Mouse (Mus musculus) left cerebral cortex, postnatal 4 days (tissue): Measurements from ENCODE around the gene Bpifb2. TPM values are rescaled to one million over a fixed set of nuclear protein-coding genes. Genes with fewer than 3 reads are reported as not detected.

Source experiments
- DNase-seq: peaks from one replicate; pipeline ENCODE4 v3.0.0-alpha.2; 2022
- intact Hi-C: fragments of 180-260 bp; cut with DNase I; formaldehyde crosslinking; loops from one replicate; pipeline ENCODE4 v1.15.1; 2025
- total RNA-seq, 2 experiments: library from RNA; stranded (reverse); gene quantifications; 2 replicates each; pipeline ENCODE4 v1.2.3; 2021

Gene Bpifb2
- total RNA-seq, 2 experiments from 2014 or later: not detected

DNA sequence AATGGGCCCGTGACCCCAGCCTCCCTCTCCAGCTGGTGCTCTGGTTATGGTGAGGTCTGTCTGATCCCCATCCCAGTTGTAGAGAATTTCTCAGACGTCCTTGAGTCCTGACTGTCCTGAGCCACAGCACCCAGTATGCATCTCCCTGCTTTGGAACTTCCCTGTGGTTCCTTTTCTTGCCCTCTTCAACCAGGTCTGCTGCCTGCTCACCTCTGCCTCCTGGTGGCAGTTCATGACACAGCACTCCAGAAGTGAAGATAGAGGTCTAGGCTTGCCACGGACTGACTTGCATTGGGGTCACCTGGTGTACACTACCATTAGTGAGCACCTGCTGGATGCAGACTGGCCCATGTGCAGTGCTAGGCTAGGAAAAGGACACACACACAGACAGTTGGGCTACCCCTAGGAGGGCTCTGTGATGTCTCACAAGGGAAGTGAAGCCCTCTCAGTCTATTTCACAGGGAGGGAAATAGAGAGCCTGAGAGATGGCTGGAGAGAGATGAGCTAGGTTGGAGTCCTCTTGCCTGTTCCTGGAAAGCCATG lies 55.1 kb downstream of the Bpifb2 start:
- DNase-seq: peak; percentile 73
- intact Hi-C loops: no loop called here

DNA sequence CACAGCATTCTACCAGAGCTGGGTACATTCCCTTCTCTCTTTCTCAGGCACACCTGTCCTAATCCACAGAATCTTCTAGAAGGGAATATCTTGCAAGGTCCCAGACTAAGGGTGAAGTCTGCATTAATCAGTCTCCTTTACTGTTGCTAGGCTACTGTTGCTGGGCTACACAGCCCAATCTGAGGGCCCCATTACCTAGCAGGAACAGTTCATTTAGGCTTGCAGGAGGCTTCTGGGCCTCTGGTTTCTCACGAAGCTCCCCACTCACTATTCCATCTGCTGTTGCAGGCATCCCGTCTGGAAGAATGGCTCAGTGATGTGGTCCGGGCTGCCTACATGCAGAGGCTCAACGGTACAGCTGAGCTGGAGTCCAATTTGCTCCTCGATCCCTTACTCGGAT lies 56.3 kb downstream of the Bpifb2 start:
- DNase-seq: no peak
- intact Hi-C loops: no loop called here

DNA sequence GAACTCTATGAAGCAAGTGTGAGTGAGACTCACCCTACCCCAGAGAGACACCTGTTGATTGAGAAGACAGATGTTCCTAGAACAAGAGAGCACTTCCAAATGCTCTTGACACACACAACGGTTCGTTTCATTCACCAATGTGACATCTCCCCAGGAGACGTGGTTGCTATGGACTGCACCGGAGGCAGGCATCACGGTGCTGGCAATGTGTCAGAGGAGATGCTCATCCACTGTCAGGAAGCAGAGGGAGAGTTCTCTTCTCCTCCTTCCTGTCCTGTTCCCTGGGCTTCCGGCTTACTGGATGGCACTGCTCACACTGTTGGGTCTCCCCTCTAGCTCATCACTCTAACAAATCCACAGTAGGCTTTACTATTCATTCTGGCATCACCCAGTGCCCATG lies 58.5 kb downstream of the Bpifb2 start:
- intact Hi-C loops: no loop called here
- DNase-seq: peak; percentile 44

DNA sequence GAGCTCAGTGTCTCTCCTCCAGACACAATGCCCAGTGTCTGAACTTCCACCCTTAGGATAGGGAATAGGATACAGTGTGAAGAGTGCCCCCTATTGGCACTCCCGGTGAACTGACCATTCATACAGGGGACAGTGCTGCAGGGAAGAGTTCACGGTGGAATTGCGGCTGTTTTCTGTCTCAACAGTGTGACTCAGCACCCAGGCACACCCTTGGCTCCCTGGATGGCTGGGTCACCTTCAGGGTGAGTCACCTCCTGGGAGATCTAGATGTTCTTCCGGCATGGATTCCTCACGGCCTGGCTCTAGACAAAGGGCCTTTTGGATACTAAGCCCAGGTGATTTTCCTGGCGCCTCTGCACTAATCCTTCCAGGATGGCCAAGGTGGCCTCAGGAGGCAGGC lies 60.5 kb downstream of the Bpifb2 start:
- intact Hi-C loops: no loop called here
- DNase-seq: no peak

DNA sequence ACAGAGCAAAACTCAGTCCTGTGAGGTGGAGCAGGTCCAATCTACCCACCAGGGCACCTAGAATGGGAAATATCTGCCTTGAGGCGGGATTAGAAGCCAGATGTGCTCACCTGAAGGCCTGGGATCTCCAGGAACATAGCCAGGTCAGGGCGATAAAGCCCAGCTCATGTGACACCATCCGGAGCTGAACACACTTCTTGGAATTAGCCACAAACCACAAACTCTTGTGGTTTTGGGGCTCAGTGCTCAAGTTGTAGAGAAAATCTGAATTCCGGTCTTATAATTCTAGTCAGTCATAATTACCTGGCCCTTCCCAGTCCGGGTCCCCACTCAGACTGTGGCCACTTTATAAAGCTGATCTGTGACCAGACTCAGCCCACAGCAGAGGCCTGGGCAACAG lies 63.0 kb downstream of the Bpifb2 start, which contains the start of gene Bpifb4:
Gene Bpifb4 (plus strand): TSS at position 370 of the 400 bp plus-strand sequence.
- intact Hi-C loops: no loop called here
- DNase-seq: no peak

DNA sequence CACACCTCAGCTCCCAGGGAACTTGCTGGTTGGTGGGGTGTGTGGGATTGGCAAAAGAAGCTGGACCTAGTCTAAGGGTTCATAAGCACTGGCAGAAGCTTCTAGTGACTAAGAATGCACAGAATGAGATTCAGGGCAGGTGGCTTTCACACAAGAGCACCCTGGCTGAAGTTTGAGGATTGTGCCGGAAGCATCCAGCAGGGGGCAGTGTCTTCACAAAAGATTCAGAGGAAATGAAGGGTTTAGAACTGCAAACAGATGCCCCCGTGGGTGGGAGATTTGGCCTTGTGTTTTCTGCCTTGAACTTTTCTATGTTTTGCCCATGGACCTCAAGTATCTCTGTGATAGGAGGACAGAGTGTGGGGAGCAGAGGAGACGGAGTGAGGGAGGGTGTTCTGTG lies 68.7 kb downstream of the Bpifb2 start:
- DNase-seq: peak; percentile 69
- intact Hi-C loops: no loop called here

DNA sequence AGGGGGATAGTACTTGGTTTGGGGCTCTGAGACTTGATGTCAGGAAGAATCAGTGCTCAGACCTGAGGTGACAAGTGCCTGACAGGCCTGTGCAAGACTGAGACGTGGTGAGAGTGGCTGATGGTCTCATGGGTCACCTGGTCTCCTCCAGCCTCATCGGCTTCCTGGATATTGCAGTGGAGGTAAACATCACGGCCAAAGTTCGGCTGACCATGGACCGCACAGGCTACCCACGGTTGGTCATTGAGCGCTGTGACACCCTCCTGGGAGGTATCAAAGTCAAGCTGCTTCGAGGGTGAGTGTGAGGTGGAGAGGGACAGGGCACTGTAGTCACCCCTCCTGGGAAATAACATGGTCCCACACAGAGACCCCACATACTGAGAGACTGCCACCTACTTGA lies 69.7 kb downstream of the Bpifb2 start:
- DNase-seq: no peak
- intact Hi-C loops: no loop called here

Other genes starting within 250 kb of the Bpifb2 start
- 10 to 100 TPM; 48.2 to 50.9 TPM for gene Commd7, start 242.3 kb upstream of the Bpifb2 start, total RNA-seq
- gene Dnmt3b, start 225.6 kb upstream of the Bpifb2 start, total RNA-seq: 1 to 10 TPM; 2.8 to 4.0 TPM
- gene Dnmt3c, start 178.4 kb upstream of the Bpifb2 start, total RNA-seq: not detected
- gene Mapre1, start 133.8 kb upstream of the Bpifb2 start, total RNA-seq: 100 to 1,000 TPM; 242 to 243 TPM
- gene Efcab8, start 95.1 kb upstream of the Bpifb2 start, total RNA-seq: under 1 TPM; 0.32 to 0.60 TPM
- not detected for gene Sun5, start 4.0 kb upstream of the Bpifb2 start, total RNA-seq
- gene Bpifb6, start 25.3 kb downstream of the Bpifb2 start, total RNA-seq: not detected
- under 1 TPM in 1 of 2 experiments, not detected in 1; 0.40 TPM for gene Bpifb3, start 43.2 kb downstream of the Bpifb2 start, total RNA-seq
- gene Bpifb4, start 63.2 kb downstream of the Bpifb2 start, total RNA-seq: not detected
- not detected for gene Bpifa6, start 99.9 kb downstream of the Bpifb2 start, total RNA-seq
- not detected for gene Bpifa2, start 133.2 kb downstream of the Bpifb2 start, total RNA-seq